Mouse (Mus musculus) forebrain, embryonic 16.5 days (tissue): ENCODE data around the gene Cphx1. TPM values are rescaled to one million over a fixed set of nuclear protein-coding genes. Genes with fewer than 3 reads are reported as not detected.
"Not testable (repeated sequence)": the region's sequence is repeated elsewhere in the genome, so short reads cannot be mapped to it uniquely, and the experiment has no call there.

Experiments
- ATAC-seq: fragments of 200-750 bp; cut with Nextera tagmentation; 2 replicates; pipeline ENCODE4 v1.8.0; 2017; ENCODE audit warnings: mild to moderate bottlenecking, moderate library complexity
- H3K27ac ChIP-seq: fragments of 300-500 bp; sonication (generic); 2 replicates; pipeline ENCODE4 v1.5.1; 2014; ENCODE audit warnings: low read length, control low read depth
- H3K27me3 ChIP-seq: fragments of 300-500 bp; sonication (generic); replicated peaks from 2 replicates; pipeline ENCODE4 v1.6.1; 2014; ENCODE audit warnings: low read length; ENCODE audit not compliant: control insufficient read depth, insufficient read depth
- H3K36me3 ChIP-seq: fragments of 300-500 bp; sonication (generic); 2 replicates; pipeline ENCODE4 v1.6.1; 2014; ENCODE audit not compliant: control insufficient read depth, insufficient read depth
- H3K4me1 ChIP-seq: fragments of 300-500 bp; sonication (generic); replicated peaks from 2 replicates; pipeline ENCODE4 v1.6.1; 2014; ENCODE audit warnings: low read length; ENCODE audit not compliant: control insufficient read depth, insufficient read depth
- H3K4me2 ChIP-seq: fragments of 300-500 bp; sonication (generic); 2 replicates; pipeline ENCODE4 v1.6.1; 2014; ENCODE audit warnings: mild to moderate bottlenecking, low read length, control low read depth
- H3K4me3 ChIP-seq: fragments of 300-500 bp; sonication (generic); replicated peaks from 2 replicates; pipeline ENCODE4 v1.5.1; 2014; ENCODE audit warnings: mild to moderate bottlenecking, low read length, control low read depth
- H3K9ac ChIP-seq: fragments of 300-500 bp; sonication (generic); replicated peaks from 2 replicates; pipeline ENCODE4 v1.6.1; 2014; ENCODE audit warnings: low read depth, low read length, control low read depth
- H3K9me3 ChIP-seq: fragments of 300-500 bp; sonication (generic); 2 replicates; pipeline ENCODE4 v1.6.1; 2016; ENCODE audit warnings: low read length; ENCODE audit not compliant: control insufficient read depth
- WGBS: fragments of 180-500 bp; shearing (Covaris S2); extraction: QIAGEN DNeasy Blood & Tissue Kit; methylation state at CpG from one replicate; pipeline ENCODE4 v1.1.7; 2014; 5-methylcytosine and 5-hydroxymethylcytosine counted together
- polyA plus RNA-seq: library from polyadenylated mRNA; unstranded; fragments of >200 nt; fragmentation: Nextera tagmentation; extraction: Ambion mirVana; gene quantifications from 2 replicates; pipeline ENCODE4 v1.2.1, GENCODE M21; 2015

Cphx1 gene
- polyA plus RNA-seq, 1 experiment from 2014 or later = not detected

- H3K27me3 ChIP-seq, H3K4me3 ChIP-seq, H3K9me3 ChIP-seq, H3K4me1 ChIP-seq, H3K27ac ChIP-seq, H3K4me2 ChIP-seq, H3K9ac ChIP-seq, H3K36me3 ChIP-seq: not testable (repeated sequence)
- WGBS = no CpG with 5 or more reads among the region's 10 CpGs
- ATAC-seq = peak; percentile 91
Observed at GRCm38 (mm10) chr14:25927562-25927881, 10.6 kb upstream of the Cphx1 start, which contains the start of gene Tmem254a. Gene Tmem254a (minus strand): TSS chr14:25927672.

- not testable (repeated sequence) for H3K4me2 ChIP-seq, H3K27ac ChIP-seq
Observed at GRCm38 (mm10) chr14:25936867-25937630, 1.1 kb upstream of the Cphx1 start.

GRCm38 (mm10) chr14:25957861-25958260, 19.8 kb downstream of the Cphx1 start:
- H3K27ac ChIP-seq = not testable (repeated sequence)
- no CpG with 5 or more reads among the region's 3 CpGs for whole genome bisulfite sequencing

More at GRCm38 (mm10) chr14:25936867-25937630, 1.1 kb upstream of the Cphx1 start:
- no CpG with 5 or more reads among the region's 5 CpGs for WGBS
- not testable (repeated sequence) for H3K4me3 ChIP-seq, H3K4me1 ChIP-seq, H3K9me3 ChIP-seq, H3K27me3 ChIP-seq, H3K36me3 ChIP-seq, ATAC-seq, H3K9ac ChIP-seq

GRCm38 (mm10) chr14:25978371-25979241, 40.5 kb downstream of the Cphx1 start, which contains the start of gene Duxbl1:
Gene Duxbl1 (plus strand): TSS chr14:25978577.
- no CpG with 5 or more reads among the region's 25 CpGs for WGBS
- Histone ChIP-seq H3K9ac (0 out of 2 replicates have a peak within 1 kb of the TSS, but pooled peaks have one; percentile 35), H3K4me2 (peak within 1 kb of the TSS; percentile 40), H3K4me3 (peak within 1 kb of the TSS; percentile 34), H3K27ac (peak within 1 kb of the TSS; percentile 72)
- peak; percentile 87 for ATAC-seq
- H3K27me3 ChIP-seq, H3K4me1 ChIP-seq, H3K36me3 ChIP-seq, H3K9me3 ChIP-seq: not testable (repeated sequence)

More at GRCm38 (mm10) chr14:25957861-25958260, 19.8 kb downstream of the Cphx1 start:
- H3K36me3 ChIP-seq, ATAC-seq, H3K4me3 ChIP-seq, H3K4me2 ChIP-seq, H3K27me3 ChIP-seq, H3K9me3 ChIP-seq, H3K4me1 ChIP-seq, H3K9ac ChIP-seq: not testable (repeated sequence)

- H3K4me1 ChIP-seq = not testable (repeated sequence)
- H3K4me3 ChIP-seq = peak overlapping the region; percentile 34
Observed at GRCm38 (mm10) chr14:25979242-25979941, 41.3 kb downstream of the Cphx1 start.

GRCm38 (mm10) chr14:25981880-25982279, 43.8 kb downstream of the Cphx1 start:
- ATAC-seq = not testable (repeated sequence)
- WGBS = 59% methylated on average over 5 of the region's 9 CpGs

More at GRCm38 (mm10) chr14:25979242-25979941, 41.3 kb downstream of the Cphx1 start:
- Histone ChIP-seq H3K27ac (peak overlapping the region; percentile 72), H3K9ac (0 out of 2 replicates have a peak overlapping the region, but pooled peaks have one; percentile 35), H3K4me2 (peak overlapping the region; percentile 40)
- H3K27me3 ChIP-seq, H3K9me3 ChIP-seq, H3K36me3 ChIP-seq: not testable (repeated sequence)
- WGBS = 0% methylated on average over 6 of the region's 13 CpGs
- peak; percentile 54 for ATAC-seq

More at GRCm38 (mm10) chr14:25981880-25982279, 43.8 kb downstream of the Cphx1 start:
- not testable (repeated sequence) for H3K4me1 ChIP-seq, H3K9me3 ChIP-seq, H3K27me3 ChIP-seq, H3K4me2 ChIP-seq, H3K36me3 ChIP-seq, H3K9ac ChIP-seq, H3K27ac ChIP-seq, H3K4me3 ChIP-seq

Other genes starting within 250 kb of the Cphx1 start
- gene Ppif, start 244.2 kb upstream of the Cphx1 start, polyA plus RNA-seq = 24.1 and 26.3 TPM in 2 replicates
- 10.4 and 13.7 TPM in 2 replicates for gene Zcchc24, start 169.3 kb upstream of the Cphx1 start, polyA plus RNA-seq
- 2.0 and 2.6 TPM in 2 replicates for gene Anxa11, start 96.1 kb upstream of the Cphx1 start, polyA plus RNA-seq
- gene Plac9a, start 35.2 kb upstream of the Cphx1 start, polyA plus RNA-seq = not detected in 2 replicates
- 2.9 and 3.9 TPM in 2 replicates for gene Tmem254a, start 10.6 kb upstream of the Cphx1 start, polyA plus RNA-seq
- gene Duxbl1, start 40.3 kb downstream of the Cphx1 start, polyA plus RNA-seq = 3.0 and 6.7 TPM in 2 replicates
- gene Gm9780, start 104.4 kb downstream of the Cphx1 start, polyA plus RNA-seq = 8.4 and 9.3 TPM in 2 replicates
- gene Tmem254c, start 129.1 kb downstream of the Cphx1 start, polyA plus RNA-seq = 10.6 and 17.5 TPM in 2 replicates
- not detected in 2 replicates for gene Cphx2, start 143.2 kb downstream of the Cphx1 start, polyA plus RNA-seq
- not detected in 2 replicates for gene Cphx3, start 144.0 kb downstream of the Cphx1 start, polyA plus RNA-seq
- not detected in 2 replicates for gene Duxbl2, start 180.0 kb downstream of the Cphx1 start, polyA plus RNA-seq
- 5.2 and 7.4 TPM in 2 replicates for gene Plac9b, start 244.2 kb downstream of the Cphx1 start, polyA plus RNA-seq